Mouse (Mus musculus): Measurements from ENCODE around the gene Cct8l1. TPM values are rescaled to one million over a fixed set of nuclear protein-coding genes. Genes with fewer than 3 reads are reported as not detected.

Gene Cct8l1
- polyA plus RNA-seq (2017; shearing (Covaris generic)), result not detected

DNA sequence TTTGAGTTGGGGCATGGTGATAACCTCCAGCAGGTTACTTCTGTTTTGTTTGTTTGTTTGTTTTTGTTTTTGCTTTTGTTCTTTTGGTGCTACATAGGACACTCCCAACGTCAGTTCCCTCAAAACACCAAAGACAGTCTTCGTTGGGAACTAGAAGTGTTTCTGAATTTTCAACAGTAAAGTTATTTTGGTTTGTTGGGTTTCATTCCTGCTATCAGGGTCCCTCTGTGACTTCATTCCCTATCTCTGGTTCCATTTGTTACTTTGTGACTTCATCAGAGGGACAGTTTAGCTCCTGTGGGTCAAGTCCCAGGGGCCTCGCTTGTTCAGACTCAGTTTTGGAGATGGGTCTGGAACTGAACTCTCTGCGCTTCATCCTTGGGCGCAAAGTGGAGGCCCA lies at the start of gene Cct8l1:
Cct8l1 (plus strand) TSS at position 301 of the 400 bp plus-strand sequence.

DNA sequence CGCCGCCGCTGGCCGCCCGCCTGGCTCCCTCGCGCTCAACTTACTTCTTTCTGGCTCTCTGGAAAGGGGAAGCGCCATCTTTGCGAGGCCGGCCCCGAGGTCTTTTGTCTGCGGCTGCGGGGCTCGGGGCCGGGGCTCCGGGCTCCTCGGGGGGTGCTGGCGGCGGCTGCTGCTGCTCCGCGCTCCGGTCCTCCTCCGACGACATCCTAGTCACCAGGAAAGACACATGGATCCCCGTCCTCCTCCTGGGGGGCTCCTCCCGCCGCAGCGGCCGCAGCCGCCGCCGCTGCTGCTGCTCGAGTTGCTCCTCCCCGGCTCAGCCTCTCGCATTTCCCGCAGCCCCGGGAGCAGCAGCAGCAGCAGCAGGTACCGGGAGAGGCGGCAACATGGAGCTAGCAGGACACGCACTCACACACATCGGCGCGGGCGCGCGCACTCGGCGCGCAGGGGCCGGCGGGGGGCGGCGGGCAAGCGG lies 17.5 kb upstream of the Cct8l1 start, which contains the start of gene Kmt2c:
Kmt2c (minus strand) TSS at position 438 of the 475 bp plus-strand sequence.

Other genes starting within 250 kb of the Cct8l1 start
- gene Kmt2c, start 17.3 kb upstream of the Cct8l1 start, polyA plus RNA-seq (2017; shearing (Covaris generic)), result 119 TPM
- 5.2 TPM for gene Xrcc2, start 189.8 kb downstream of the Cct8l1 start, polyA plus RNA-seq (2017; shearing (Covaris generic))
- gene Actr3b, start 243.9 kb downstream of the Cct8l1 start, polyA plus RNA-seq (2017; shearing (Covaris generic)), result 0.53 TPM

Data from naive thymus-derived CD4-positive, alpha-beta T cell, adult 5 months (primary cell).